Mouse (Mus musculus) gonadal fat pad, adult 2 months (tissue): Measurements from ENCODE around the gene Fpr3. TPM values are rescaled to one million over a fixed set of nuclear protein-coding genes. Genes with fewer than 3 reads are reported as not detected.
"Not testable (repeated sequence)": the region's sequence is repeated elsewhere in the genome, so short reads cannot be mapped to it uniquely, and the experiment has no call there.

ENCODE experiments used
- DNase-seq: peaks from one replicate; pipeline ENCODE4 v3.0.0-alpha.2; 2012; ENCODE audit warnings: low read depth
- polyA plus RNA-seq: library from polyadenylated mRNA; depleted of rRNA; stranded (reverse); fragments of >200 nt; gene quantifications from 2 replicates; pipeline ENCODE4 v1.2.3, GENCODE M21; 2012; rRNA removed

Fpr3 gene
- not detected in 2 replicates for polyA plus RNA-seq

DNA sequence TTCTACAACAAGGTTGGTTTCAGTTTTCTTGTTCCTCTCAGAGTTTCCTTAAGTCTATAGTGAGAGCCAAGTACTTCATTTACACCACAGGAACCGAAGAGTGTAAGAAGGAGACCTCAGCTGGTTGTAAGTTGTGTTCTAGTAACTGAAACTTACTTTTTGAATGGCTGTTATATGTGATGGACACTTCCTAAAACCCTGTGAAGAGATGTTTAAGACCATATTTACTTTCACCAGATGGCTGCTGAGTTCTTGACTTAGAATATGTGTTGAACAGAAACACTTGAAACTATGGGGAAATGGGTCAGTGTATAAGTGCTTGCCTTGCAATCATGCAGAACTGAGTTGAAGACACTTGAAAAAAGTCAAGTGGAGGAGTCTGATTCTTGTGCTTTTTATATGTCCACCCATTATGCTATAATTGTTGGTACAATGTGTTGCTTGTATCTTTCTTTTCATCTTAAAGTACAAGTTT lies at the start of gene Fpr3, which contains the start of gene Fpr2:
Gene Fpr3 (plus strand): TSS at position 79 of the 475 bp plus-strand sequence.
Gene Fpr2 (plus strand): TSS at position 51 of the 475 bp plus-strand sequence.
- DNase-seq: no peak

DNA sequence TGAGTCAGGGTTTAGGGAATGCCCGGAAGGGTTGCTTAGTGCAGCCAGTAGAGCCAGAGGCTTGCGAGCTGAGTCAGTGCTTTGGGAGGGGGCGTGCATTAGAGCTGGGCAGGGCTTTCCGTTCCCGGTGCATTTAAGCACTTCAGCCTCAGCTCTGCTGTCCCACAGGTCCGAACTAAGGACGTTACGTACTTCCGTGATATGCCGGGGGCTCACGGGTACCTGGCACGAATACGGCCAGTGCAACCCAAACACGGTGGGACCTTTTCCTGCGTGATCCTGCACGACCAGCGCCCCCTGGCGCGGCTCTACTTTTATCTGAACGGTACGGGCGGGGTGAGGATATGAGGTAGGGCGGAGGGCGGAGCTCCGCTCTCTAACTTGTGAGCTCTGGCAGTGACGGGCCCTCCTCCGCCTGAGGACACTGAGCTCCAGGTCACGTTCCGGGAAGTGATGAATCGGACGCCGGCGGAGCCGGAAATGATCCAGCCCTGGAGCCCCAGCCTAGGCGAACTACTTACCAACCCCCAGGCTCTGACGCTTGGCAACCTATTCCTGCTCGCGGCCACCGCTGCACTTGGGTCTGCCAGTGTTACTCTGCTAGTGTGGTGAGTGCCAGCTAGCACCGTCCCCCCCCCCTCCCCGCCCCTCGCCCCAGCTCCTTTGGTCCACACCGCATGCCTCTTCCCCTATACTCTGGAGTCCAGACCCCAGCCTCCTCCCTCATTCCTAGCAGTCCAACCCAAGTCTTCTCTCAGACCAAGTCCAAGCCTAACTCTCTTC lies 49.5 kb upstream of the Fpr3 start:
- DNase-seq: peak; percentile 47

DNA sequence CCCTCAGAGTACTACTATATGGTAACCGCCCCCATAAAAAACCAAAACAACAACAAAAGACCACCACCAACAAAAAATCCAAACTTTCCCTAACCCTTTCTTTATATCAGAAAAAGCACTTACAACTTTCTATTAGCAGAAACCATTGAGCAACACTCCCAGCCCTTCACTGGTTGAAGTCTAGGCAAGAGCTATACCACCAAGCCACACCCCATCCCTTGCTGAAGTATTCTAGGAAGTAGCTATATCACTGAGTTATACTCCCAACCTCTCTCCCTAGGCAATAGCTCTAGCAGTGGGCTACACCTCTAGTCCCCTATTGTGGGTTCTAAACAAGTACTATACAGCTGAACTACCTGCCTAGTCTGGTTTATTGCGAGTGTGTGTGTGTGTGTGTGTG lies 48.4 kb upstream of the Fpr3 start:
- no peak for DNase-seq

DNA sequence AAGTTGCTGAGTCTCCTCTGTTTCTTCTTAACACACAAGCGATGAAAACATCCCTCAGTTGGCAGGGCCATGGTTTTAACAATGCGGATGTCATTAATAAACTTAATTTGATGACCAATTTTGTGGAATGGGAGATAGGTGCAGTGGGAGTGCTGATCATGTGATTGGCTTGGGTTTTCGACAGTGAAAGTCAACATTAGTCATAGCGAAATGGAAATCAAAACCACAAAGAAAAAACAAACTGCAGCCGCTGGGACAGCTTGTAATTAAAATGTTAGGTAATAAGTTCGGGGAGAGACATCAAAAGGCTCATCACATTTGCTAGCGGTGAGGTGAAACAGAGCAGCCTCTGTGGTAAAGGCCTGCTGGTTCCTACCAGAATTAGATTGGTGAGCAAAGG lies 46.9 kb upstream of the Fpr3 start:
- DNase-seq: no peak

DNA sequence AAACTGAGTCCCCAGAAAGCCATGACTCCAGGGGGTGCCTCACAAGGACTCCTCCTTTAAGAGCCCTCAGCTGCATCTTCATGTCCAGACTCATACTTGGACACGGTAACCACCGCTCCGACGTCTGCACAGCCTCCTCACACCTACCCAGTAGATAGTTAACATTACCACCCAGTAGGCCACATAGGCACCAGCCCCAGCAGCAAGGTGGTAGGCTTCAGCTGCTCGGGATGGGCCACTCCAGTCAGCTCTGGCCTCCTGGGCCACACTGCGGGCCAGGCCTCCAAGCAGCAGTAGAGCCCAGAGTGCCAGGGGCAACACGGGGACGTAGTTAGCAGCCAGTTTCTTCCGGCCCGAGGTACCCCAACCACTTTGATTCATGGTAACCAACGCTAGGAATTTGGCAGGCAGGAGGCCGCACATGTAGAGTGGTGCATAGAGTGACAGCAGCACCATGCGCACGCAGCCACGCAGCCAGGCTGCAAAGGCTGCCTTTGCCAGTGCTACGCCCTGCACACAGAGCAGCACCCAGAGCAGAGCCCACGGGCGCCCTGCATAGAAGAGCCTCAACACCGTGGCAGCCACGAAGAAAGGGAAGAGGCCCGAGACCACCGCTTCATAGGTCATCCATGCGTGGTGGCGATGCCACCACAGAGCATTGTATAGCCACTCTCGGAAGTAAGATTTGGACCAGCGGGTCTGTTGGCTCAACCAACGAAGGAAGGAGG lies 44.0 kb upstream of the Fpr3 start:
- no peak for DNase-seq

DNA sequence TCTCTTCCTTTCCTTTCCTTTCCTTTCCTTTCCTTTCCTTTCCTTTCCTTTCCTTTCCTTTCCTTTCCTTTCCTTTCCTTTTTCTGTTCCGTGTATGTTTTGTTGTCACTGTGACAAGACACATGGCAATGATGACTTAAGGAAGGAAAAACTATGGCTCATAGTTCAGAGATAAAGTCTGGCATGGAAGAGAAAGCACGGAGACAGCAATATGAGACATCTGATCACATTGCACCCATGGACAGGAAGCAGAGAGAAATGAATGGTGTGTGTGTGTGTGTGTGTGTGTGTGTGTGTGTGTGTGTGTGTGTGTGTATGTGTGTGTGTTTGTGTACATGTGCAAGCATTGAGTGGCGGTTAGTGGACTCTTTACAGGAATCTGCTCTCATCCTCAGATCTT lies 43.0 kb upstream of the Fpr3 start:
- DNase-seq: not testable (repeated sequence)

DNA sequence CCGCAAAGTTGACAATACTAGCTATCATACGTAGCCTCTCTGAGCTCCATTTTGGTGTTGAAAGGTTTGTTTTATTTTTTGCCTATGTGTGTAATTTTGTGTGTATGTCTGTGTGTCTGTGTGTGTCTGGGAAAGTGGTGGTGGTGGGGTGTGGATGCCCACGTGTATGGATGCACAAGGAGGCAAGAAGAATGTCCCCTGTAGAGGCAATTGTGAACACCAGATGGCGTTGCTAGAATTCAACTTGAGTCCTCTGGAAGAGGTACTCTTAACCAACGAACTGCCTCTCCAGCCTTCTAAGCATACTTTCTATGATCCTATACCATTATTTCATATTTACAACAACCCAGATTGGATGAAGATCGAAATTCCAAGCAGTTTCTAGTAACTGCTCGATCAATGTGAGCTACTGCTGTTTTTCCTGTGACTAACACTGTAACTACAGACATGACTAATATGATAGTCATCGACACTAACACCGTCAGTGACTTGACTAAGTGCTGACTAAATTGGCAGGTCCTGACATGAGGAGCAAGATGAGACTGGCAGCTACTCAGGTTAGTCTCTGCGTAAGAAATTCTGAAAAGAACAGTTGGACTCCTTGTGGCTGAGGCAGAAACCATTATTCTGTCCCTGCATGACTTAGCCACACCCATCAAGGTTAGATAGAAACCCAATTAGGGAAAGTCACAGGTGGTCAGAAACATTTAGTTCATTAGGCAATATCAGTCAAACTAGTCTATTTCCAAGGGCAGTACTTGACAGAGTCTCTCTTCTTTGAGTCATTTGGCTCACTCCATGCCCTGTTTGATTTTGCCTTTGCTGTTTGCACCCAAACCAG lies 42.2 kb upstream of the Fpr3 start:
- DNase-seq: no peak

DNA sequence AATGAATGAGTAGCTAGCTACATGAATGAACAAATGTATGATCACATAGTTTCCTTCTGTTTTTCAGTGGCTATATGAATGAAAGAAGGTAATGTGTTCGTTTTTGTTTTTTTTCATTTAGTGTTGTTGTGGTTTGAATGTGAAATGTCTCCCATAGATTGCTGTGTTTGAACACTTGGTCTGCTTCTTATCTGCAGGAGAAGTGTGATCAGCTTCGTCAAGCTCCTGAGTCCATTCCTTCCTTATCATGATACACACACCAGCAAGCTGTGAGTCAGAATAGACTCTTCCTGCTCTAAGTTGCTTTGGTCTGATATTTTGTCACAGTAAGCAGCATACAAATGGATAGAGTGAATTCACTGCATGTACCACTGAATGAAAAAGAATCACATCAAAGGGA lies 38.7 kb upstream of the Fpr3 start:
- DNase-seq: no peak

DNA sequence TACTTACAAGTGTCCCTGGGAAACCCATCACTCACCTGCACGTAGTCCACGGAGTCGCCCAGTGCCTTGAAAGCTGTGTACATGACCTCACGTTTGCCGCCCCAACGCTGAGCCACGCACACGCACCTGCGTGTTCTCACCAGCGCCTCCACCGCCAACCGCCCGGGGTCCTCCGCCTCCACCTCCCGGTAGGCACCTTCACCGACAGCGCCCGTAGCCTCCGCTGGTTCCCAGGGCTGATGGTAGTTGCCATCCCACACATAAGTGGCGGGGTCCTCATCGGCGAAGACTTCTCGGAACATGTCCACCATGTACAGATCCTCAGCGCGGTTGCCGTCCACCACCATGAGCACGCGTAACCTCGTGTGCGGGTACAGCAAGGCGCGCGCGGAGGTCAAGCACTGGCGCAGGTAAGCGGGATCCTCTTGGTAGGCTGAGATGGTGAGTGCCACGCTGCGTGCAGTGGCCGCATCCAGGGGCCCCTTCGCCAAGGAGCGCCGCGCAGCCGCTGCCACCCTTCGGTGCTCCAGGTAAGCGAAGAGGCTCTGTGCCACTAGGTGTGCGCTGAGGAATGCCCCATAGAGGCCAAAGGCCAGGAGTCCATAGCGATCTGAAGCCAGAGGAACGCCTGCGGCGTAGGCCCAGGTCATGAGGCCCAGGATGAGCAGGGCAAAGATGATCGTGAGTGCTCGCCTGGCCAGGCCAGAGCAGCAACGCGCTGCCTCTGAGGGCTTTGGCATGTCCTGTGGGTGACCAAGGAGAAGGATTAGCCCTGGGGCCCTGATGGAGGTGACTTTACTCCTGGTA lies 37.5 kb upstream of the Fpr3 start:
- no peak for DNase-seq

DNA sequence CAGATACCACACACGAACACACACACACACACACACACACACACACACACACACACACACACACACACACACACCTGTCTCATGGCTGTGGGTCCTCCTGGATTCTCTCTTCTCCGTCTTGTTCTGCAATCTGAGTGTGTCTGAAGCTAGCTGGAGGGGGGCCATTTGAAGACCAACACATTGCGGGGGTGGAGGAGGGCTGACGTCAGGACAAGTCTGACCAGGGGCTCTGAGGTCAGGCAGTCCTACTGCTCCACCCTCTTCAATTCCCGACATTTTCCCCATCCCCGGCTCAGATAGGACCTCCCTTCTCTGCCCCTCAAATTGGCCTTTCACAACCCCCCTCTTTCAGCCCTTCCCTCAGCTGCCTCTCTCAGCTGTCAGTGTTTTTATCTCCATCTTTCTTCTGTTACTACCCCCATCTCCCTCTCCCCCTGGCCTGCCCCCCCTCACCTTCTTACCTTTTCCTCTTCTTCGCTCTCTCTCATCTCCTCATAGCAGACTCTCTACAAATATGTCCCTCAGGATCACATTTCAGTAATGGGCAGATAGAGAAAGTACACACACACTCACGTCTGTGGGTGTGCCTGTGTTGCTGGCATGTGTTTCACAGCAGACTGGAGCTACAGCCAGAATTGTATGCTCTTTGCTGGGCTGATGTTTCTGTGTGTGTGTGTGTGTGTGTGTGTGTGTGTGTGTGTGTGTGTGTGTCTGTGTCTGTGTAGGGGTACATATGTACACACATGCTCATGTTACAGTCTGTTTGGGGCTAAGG lies 32.4 kb upstream of the Fpr3 start, which contains the start of gene Has1:
Gene Has1 (minus strand): TSS at position 142 of the 775 bp plus-strand sequence.
- DNase-seq: no peak

DNA sequence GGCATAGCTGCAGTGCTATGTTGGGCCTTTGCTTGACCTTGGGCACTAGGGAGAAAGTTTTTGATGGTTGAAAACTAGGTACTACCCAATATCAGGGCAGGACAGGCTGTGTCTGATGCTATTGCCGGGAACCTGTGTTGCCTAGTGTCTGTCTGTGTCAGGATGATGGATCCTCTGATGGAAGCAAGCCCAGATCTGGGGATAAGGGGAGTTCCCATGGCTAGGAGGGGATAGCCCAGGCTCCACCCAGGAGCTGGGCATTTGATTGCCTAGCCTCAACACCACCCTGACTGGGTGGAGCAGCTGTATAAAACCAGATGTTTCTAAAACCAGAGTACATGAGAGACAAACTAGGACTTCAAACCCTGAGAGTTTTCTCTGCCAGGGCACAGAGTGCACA lies 31.0 kb upstream of the Fpr3 start:
- no peak for DNase-seq

DNA sequence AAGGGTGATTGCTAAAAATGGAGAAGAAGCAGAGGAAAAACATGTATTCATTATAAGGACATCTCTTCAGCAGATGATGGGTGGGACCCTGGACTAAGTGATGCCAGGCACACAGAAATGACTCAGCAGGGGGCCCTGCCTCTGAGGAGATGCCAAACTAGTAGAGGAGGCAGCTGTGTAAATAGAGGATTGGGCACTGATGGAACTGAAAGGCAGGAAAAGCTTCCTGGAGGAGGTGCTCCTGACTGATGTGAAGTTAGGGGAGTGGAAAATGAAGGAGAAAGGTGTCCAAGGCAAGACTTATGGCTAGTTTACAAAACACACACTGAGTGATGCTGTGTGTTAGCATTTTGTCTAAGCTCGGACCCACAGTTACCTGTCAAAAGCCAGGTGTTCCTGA lies 30.2 kb upstream of the Fpr3 start:
- no peak for DNase-seq

DNA sequence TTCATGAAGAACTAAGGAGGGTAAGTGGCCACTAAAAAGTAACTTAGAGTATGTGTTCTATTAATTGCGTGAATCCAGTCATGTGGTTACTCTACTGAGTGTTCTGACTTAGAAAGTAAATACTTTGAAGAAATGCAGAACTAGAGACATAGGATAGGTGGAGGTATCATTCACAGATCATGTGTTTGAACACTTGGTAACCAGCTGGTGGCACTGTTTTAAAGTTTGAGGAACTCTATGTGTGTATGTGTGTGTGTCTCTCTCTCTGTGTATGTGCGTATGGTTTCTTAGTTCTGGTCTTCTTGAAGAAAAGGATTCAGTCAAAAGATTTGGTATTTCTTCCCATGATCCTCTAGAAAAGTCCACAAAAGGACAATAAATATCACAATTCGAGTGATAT lies 27.5 kb upstream of the Fpr3 start:
- DNase-seq: no peak

DNA sequence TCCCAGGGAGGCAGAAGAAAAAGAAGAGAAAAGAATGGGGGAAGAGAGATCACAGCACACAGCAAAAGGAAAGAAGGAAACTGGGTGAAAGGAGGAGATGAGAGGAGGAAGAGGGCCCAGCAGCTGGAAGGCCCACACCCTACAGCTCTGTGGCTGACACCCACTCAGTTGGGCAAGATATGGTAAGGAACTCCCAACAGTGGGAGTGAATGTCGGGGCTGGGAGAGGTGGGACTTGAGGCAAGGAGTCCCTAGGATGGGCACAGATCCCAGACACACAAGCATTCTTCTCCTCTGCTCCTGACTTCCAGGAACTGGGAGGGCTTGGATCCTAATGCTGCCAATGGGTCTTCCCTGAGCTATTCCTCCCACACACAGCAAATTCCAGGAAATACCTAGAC lies 25.3 kb upstream of the Fpr3 start:
- no peak for DNase-seq

DNA sequence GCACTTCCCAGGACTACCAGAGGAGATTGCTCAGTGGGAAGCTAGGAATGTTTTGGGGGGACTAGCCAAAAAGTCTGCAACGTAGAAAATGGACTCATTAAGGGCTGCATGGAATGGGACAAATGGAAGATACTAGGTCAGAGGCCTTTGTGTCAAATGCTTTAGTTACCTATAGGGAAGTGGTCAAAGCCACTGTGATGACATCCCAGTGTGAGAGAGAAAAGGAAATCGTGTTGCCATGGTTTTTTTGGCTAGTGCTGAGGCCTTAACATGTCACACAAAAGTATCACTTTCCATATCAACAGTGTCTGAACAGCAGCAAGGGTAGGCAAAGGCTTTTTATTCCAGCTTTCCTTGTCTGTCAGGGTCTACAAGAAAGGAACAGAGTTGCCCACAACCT lies 22.5 kb upstream of the Fpr3 start:
- DNase-seq: no peak

DNA sequence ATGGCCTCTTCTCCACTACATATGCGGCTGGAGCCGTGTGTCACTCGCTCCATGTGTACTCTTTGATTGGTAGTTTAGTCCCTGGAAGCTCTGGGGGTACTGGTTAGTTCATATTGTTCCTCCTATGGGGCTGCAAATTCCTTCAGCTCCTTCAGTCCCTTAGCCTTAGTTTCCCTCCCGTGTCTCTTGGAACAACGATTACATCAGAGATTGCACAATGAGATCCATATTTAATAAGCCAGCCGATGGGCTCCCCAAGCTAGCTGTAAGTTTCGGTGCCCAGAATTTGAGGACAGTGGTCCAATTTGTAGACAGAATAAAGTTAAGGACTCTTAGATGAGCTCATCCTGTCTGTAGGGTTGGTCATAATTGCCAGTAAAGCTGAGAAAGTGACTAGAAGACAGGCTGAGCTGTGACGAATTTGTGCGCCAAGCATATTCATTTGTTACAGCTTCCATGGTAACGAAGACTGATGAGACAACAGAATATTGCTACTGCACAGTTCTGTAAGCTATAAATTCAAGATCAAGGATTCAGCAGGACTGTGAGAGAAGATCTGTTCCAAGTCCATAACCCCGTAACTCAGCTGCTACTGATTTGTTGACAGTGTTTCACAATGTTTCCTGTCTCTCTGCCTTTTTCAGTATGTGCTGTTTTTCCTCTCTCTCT lies 20.7 kb upstream of the Fpr3 start:
- no peak for DNase-seq

DNA sequence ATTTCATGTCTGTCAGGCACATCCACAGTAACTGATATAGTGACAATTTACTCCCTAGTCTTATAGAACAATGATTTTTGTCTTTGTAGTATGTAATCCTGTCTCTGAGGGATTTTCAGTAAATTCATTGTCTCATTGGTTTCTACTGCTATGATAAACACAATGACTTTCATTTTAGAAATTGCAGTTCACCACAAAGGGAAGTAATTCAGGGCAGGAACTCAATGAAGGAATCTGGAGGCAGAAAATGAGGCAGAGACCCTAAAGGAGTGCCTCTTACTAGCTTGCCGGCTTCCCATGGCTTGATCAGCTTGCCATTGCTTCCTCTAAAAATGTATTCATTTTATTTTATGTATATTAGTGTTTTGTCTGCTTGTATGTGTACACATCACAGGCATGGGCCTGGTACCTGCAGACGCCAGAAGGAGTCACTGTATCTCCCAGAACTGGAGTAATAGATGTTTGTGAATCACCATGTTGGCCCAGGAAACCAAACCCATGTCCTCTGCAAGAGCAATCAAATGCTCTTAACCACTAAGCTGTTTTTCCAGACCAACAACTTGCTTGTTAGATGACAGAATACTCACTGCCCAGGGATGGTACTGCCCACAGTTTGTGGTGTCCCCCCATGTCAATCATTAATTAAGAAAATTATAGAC lies 16.6 kb upstream of the Fpr3 start:
- no peak for DNase-seq

DNA sequence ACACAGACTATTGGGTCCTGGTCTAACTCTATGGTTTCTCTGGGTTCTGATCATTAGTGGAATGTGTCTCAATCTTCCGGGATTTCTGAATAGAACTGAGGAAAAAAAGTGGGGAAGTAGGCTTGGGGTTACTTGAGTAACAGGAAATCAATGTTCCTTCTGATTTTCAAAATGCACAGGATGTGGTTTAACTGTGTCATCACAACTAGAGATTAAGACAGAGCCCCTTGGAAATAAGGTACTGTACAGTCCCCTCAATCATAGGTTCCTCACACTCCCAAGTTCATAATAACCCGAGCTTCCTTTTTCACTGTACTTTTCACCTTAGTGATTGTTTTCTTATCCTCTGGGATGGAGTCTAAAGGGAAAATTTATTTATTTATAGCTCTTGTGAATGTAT lies 16.0 kb upstream of the Fpr3 start:
- DNase-seq: no peak

DNA sequence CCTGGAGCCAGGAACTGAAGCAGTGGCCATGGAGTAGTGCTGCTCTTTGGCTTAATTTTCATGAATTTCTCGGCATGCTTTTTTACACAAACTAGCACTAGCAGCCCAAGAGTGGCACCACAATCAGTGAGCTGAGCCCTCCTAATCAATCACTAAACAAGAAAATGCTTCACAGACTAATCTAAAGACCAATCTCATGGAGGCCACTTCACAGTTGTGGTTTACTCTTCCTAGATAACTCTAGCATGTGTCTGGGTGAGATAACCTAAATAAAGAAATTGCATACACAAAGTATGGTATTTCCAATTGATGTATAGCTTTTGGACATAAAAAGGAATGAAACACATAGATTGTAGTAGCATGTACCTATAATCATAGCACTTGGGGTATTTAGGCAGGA lies 8.3 kb upstream of the Fpr3 start:
- DNase-seq: no peak
